Mouse (Mus musculus): ENCODE measurements at regions not wholly inside any gene's neighbourhood (a gene's known extent, or its start where the extent isn't known, plus 50 kb on each side); places are given as distances from the start of the nearest gene placed in this dataset.

- H3K9me3 ChIP-seq: peaks cover 7% of the 10 kb centered on the region
- H3K4me3 ChIP-seq (replicated peaks): no peak overlapping the region
- no peaks in the 10 kb centered on the region for H3K36me3 ChIP-seq (replicated peaks; ENCODE audit: low read length)
- H3K27me3 ChIP-seq (replicated peaks): no peaks in the 10 kb centered on the region
- no peaks in the 10 kb centered on the region for H3K4me1 ChIP-seq
- no peak for TF ChIP-seq FLI1 (IDR thresholded peaks at IDR 0.05; ENCODE audit: low read length)
- no peak for TF ChIP-seq GATA1 (IDR thresholded peaks at IDR 0.05; ENCODE audit: borderline replicate concordance, low read length)
Observed at GRCm38 (mm10) chr3:120875740-120876139, 295.8 kb downstream of the Rwdd3 start.

- Histone ChIP-seq H3K4me1 (no peaks in the 10 kb centered on the region), H3K9me3 (0 out of 2 replicates have a peak, but pooled peaks cover 4% of the 10 kb centered on the region)
Observed at GRCm38 (mm10) chr3:120865036-120865435, 306.5 kb downstream of the Rwdd3 start.

GRCm38 (mm10) chr3:120861641-120862040 lies 309.9 kb downstream of the Rwdd3 start:
- Histone ChIP-seq H3K9me3 (peaks cover 11% of the 10 kb centered on the region; the same call in 1 of the 2 replicates), H3K4me3 (replicated peaks) (no peak overlapping the region), H3K36me3 (replicated peaks; ENCODE audit: low read length) (no peaks in the 10 kb centered on the region), H3K4me1 (no peaks in the 10 kb centered on the region), H3K27me3 (replicated peaks) (no peaks in the 10 kb centered on the region)
- TF ChIP-seq GATA1 (IDR thresholded peaks at IDR 0.05; ENCODE audit: borderline replicate concordance, low read length) (no peak), FLI1 (IDR thresholded peaks at IDR 0.05; ENCODE audit: low read length) (no peak)

More at GRCm38 (mm10) chr3:120865036-120865435, 306.5 kb downstream of the Rwdd3 start:
- no peak for TF ChIP-seq FLI1 (IDR thresholded peaks at IDR 0.05; ENCODE audit: low read length)
- TF ChIP-seq GATA1 (IDR thresholded peaks at IDR 0.05; ENCODE audit: borderline replicate concordance, low read length): no peak
- H3K27me3 ChIP-seq (replicated peaks): no peaks in the 10 kb centered on the region
- no peaks in the 10 kb centered on the region for H3K36me3 ChIP-seq (replicated peaks; ENCODE audit: low read length)
- no peak overlapping the region for H3K4me3 ChIP-seq (replicated peaks)

- H3K4me3 ChIP-seq (replicated peaks): no peak overlapping the region
- no peaks in the 10 kb centered on the region for H3K27me3 ChIP-seq (replicated peaks)
- no peak for TF ChIP-seq FLI1 (IDR thresholded peaks at IDR 0.05; ENCODE audit: low read length)
- TF ChIP-seq GATA1 (IDR thresholded peaks at IDR 0.05; ENCODE audit: borderline replicate concordance, low read length): no peak
- H3K36me3 ChIP-seq (replicated peaks; ENCODE audit: low read length): no peaks in the 10 kb centered on the region
- no peaks in the 10 kb centered on the region for H3K4me1 ChIP-seq
- H3K9me3 ChIP-seq: peaks cover 7% of the 10 kb centered on the region; the same call in 1 of the 2 replicates
Observed at GRCm38 (mm10) chr3:120858281-120858680, 313.2 kb downstream of the Rwdd3 start.

- TF ChIP-seq FLI1 (IDR thresholded peaks at IDR 0.05; ENCODE audit: low read length) (no peak), GATA1 (IDR thresholded peaks at IDR 0.05; ENCODE audit: borderline replicate concordance, low read length) (no peak)
- H3K27me3 ChIP-seq (replicated peaks): no peaks in the 10 kb centered on the region
- no peak overlapping the region for H3K4me3 ChIP-seq (replicated peaks)
- peaks cover 9% of the 10 kb centered on the region; the same call in 1 of the 2 replicates for H3K9me3 ChIP-seq
- H3K36me3 ChIP-seq (replicated peaks; ENCODE audit: low read length): no peaks in the 10 kb centered on the region
- no peaks in the 10 kb centered on the region for H3K4me1 ChIP-seq
Observed at GRCm38 (mm10) chr3:120854322-120854721, 317.2 kb downstream of the Rwdd3 start.

GRCm38 (mm10) chr3:120843623-120844022 lies 327.9 kb downstream of the Rwdd3 start:
- H3K36me3 ChIP-seq (replicated peaks; ENCODE audit: low read length): no peaks in the 10 kb centered on the region
- H3K9me3 ChIP-seq: no peaks in the 10 kb centered on the region
- TF ChIP-seq GATA1 (IDR thresholded peaks at IDR 0.05; ENCODE audit: borderline replicate concordance, low read length): no peak
- TF ChIP-seq FLI1 (IDR thresholded peaks at IDR 0.05; ENCODE audit: low read length): no peak
- H3K4me3 ChIP-seq (replicated peaks): no peak overlapping the region
- H3K27me3 ChIP-seq (replicated peaks): no peaks in the 10 kb centered on the region
- H3K4me1 ChIP-seq: no peaks in the 10 kb centered on the region

- Histone ChIP-seq H3K36me3 (replicated peaks; ENCODE audit: low read length) (no peaks in the 10 kb centered on the region), H3K4me1 (no peaks in the 10 kb centered on the region), H3K27me3 (replicated peaks) (no peaks in the 10 kb centered on the region), H3K4me3 (replicated peaks) (no peak overlapping the region), H3K9me3 (peaks cover 8% of the 10 kb centered on the region)
- TF ChIP-seq GATA1 (IDR thresholded peaks at IDR 0.05; ENCODE audit: borderline replicate concordance, low read length): no peak
- TF ChIP-seq FLI1 (IDR thresholded peaks at IDR 0.05; ENCODE audit: low read length): no peak
Observed at GRCm38 (mm10) chr3:120823536-120823935, 348.0 kb downstream of the Rwdd3 start.

GRCm38 (mm10) chr3:120811901-120812300 lies 359.6 kb downstream of the Rwdd3 start:
- no peaks in the 10 kb centered on the region for H3K36me3 ChIP-seq (replicated peaks; ENCODE audit: low read length)
- no peak for TF ChIP-seq FLI1 (IDR thresholded peaks at IDR 0.05; ENCODE audit: low read length)
- peaks cover 32% of the 10 kb centered on the region for H3K9me3 ChIP-seq
- H3K4me3 ChIP-seq (replicated peaks): no peak overlapping the region
- no peaks in the 10 kb centered on the region for H3K27me3 ChIP-seq (replicated peaks)
- no peaks in the 10 kb centered on the region for H3K4me1 ChIP-seq

- Histone ChIP-seq H3K4me3 (replicated peaks) (no peak overlapping the region), H3K9me3 (peaks cover 32% of the 10 kb centered on the region), H3K36me3 (replicated peaks; ENCODE audit: low read length) (no peaks in the 10 kb centered on the region), H3K27me3 (replicated peaks) (no peaks in the 10 kb centered on the region), H3K4me1 (no peaks in the 10 kb centered on the region)
- TF ChIP-seq FLI1 (IDR thresholded peaks at IDR 0.05; ENCODE audit: low read length): no peak
- TF ChIP-seq GATA1 (IDR thresholded peaks at IDR 0.05; ENCODE audit: borderline replicate concordance, low read length): no peak
Observed at GRCm38 (mm10) chr3:120810527-120810926, 361.0 kb downstream of the Rwdd3 start.

- no peak overlapping the region for H3K4me3 ChIP-seq (replicated peaks)
- H3K27me3 ChIP-seq (replicated peaks): no peaks in the 10 kb centered on the region
- H3K36me3 ChIP-seq (replicated peaks; ENCODE audit: low read length): no peaks in the 10 kb centered on the region
- H3K9me3 ChIP-seq: peaks cover 31% of the 10 kb centered on the region
- TF ChIP-seq GATA1 (IDR thresholded peaks at IDR 0.05; ENCODE audit: borderline replicate concordance, low read length) (no peak), FLI1 (IDR thresholded peaks at IDR 0.05; ENCODE audit: low read length) (no peak)
- no peaks in the 10 kb centered on the region for H3K4me1 ChIP-seq
Observed at GRCm38 (mm10) chr3:120810048-120810447, 361.4 kb downstream of the Rwdd3 start.

GRCm38 (mm10) chr3:120786659-120787058 lies 384.8 kb downstream of the Rwdd3 start:
- H3K4me1 ChIP-seq: no peaks in the 10 kb centered on the region
- TF ChIP-seq GATA1 (IDR thresholded peaks at IDR 0.05; ENCODE audit: borderline replicate concordance, low read length): no peak
- no peak for TF ChIP-seq FLI1 (IDR thresholded peaks at IDR 0.05; ENCODE audit: low read length)
- H3K9me3 ChIP-seq: peaks cover 14% of the 10 kb centered on the region

More at GRCm38 (mm10) chr3:120786659-120787058, 384.8 kb downstream of the Rwdd3 start:
- Histone ChIP-seq H3K27me3 (replicated peaks) (no peaks in the 10 kb centered on the region), H3K4me3 (replicated peaks) (no peak overlapping the region), H3K36me3 (replicated peaks; ENCODE audit: low read length) (no peaks in the 10 kb centered on the region)

All from megakaryocyte, embryonic 14.5 days (primary cell).